Mouse (Mus musculus): ENCODE measurements around the gene Pirt.

Pirt gene

DNA sequence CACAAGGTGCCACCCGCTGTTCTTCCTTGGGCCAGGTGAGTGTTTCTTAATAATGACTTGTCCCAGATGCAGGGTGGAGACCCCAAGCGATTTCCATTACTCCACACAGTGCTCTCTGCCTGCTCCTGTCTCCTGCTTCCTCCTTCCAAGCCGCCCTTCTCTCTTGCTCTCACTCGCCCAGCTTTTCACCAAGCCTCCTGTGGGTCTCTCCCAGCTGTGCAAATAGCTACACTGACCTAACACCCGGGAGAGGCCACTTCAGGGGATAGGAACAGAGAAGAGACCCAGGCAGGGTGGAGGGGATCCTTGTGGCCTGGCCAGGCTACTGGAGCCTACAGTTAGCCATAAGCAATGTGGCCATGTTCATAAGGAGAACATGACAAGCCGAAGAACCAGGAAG lies 35.1 kb downstream of the Pirt start:
- DNase-seq, result no peak

DNA sequence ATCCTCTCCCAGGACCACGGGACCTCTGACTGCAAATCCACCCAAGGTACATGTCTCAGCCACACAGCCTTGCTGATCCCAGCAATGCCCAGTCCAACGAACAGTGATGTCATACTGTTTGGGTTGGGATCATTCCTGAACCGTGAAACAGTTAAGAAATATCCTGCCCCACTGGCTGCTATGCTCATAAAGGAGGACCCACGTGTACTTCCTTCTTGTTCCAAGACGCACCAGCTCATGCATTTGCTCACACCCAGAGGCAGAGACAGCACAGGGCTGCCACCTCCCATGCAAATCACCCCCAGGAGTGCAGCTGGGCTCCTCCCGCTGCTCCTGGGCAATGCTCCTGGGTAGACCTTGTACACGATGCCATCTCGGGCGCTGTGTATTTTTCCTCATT lies 44.5 kb downstream of the Pirt start, which contains the start of gene Tmem238l:
TSS of gene Tmem238l (plus strand) at position 336 of the 400 bp plus-strand sequence.
- DNase-seq, result no peak

DNA sequence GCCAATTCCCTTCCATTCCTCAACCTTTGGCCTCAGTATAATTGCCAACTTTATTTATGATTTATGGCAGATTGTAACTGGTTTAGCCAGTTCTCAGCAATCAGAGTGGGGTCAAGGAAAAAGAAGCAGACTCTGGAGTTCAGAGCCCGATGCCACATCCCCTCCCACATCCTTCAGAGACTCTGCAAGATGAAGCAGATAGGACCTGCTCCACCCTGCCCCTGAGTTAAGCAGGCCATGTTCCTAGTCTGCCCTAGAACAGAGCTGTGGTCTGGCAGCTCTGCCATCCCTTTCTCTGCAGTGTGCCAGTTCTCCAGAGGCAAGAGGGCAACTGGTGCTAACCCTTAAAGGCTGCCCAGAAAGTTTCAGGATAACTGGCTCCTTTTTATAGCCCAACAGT lies 49.0 kb downstream of the Pirt start:
- no peak for DNase-seq

DNA sequence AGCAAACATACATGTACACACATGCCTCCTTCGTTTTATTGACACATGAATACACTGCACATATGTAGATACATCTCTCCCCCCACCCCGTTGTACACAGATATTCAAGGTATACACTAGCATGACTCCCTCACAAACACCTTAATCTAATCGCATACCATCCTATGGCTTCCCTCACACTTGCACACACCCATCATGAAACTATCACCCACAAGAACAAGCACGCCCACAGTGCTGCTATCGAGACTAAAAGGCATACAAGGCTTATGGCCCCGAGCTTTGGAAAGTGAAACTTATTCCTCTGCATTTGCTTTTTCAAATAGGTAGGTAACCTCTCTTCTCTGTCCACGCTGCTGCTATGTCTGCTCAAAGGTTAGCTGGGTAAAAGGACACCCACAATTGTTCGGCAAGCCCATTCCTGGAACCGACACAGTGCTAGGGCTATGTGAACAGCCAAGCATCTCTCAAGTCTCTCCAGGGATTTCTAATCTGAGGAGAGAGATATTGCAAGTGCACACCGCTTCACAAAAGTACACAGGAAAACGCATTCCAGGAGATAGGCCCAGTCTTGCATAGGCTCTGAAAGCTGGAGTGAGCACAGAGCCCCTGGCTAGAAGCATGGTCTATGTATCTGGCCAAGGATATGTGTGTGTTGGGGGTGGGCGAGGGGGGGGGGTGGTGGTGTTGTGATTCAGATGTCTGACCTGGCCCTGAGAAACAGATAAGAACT lies 49.8 kb downstream of the Pirt start:
- DNase-seq, result no peak

DNA sequence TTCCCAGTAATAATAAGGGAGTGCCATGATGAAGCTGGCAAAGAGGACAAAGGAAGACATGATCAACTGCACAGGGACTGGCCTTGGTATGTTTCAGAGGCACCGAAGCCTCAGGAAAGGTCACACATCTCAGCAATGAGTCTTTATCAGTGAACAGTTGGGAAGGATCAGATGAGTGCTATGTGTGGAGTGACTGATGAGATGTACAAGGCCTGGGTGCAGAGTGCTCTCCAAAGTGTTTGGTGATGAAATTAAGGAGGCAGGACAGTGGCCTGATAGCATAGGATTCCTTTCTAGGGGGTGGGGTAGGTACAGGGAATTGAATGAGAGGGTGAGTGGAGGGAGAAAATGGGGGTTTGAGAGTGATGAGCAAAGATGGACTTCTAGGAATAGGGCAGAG lies 51.7 kb downstream of the Pirt start:
- DNase-seq, result no peak

DNA sequence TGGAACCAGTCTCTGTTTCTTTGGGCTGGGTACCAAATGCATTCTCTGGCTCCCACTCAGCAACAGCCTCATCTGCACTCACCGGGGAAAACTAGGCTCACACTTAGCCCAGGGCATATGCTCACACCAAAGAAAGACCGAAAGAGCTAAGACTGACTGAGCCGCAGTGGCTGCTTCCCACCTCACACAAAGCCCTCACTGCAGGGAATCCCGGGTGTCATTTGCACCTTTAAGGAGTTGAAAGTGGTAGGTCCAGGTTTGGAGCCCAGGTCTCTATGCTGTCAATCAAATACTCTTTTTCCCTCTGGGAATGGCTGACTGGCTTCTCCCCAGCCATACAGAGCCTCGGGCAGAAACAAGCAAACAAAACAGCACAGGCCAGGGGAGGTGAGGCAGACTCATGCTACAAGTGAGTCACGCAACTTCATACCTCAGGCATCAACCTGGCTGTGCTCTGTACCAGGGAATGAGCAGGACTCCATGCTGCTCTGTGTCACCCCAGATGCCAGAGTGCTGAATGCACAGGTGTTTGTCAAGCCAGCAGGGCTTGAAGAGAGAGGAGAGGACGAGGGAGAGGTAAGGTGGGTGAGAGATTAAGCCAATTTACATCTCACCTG lies 54.8 kb downstream of the Pirt start:
- DNase-seq, result no peak

DNA sequence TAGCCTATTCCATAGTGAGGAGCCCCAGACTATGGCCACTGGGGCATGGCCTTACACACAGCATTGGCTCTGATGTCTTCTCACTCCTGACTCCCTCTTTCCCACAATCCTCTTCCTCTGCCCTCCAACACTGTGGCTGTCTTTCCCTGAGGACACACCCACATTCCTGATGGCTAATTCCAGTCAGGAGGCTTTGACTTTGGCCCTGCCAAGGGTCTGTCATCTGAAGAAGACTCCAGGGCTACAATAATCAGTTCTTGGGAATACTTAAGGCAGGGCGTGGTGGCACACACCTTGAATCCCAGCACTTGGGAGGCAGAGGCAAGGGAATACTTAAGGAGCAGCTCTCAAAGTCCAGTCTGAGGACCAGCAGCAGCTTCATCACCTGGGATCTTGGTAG lies 56.8 kb downstream of the Pirt start:
- DNase-seq, result no peak

DNA sequence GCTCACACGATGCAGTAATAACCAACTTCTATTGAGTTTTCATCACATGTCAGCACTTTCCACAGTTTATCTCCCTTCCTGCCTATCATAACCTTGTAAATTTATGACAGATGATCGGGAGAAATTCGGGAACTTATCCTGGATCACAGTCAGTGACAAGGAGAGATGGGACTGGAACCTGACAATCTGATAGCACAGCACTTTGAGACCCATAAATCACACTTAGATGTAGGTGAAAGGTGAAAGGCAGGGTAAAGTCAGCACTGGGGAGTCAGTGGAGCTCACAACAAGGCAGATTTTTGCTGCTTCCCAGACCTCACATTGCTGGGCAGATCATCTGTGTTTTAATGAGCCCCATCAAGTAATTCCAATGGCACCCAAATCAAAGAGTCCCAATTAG lies 61.7 kb downstream of the Pirt start:
- no peak for DNase-seq

DNA sequence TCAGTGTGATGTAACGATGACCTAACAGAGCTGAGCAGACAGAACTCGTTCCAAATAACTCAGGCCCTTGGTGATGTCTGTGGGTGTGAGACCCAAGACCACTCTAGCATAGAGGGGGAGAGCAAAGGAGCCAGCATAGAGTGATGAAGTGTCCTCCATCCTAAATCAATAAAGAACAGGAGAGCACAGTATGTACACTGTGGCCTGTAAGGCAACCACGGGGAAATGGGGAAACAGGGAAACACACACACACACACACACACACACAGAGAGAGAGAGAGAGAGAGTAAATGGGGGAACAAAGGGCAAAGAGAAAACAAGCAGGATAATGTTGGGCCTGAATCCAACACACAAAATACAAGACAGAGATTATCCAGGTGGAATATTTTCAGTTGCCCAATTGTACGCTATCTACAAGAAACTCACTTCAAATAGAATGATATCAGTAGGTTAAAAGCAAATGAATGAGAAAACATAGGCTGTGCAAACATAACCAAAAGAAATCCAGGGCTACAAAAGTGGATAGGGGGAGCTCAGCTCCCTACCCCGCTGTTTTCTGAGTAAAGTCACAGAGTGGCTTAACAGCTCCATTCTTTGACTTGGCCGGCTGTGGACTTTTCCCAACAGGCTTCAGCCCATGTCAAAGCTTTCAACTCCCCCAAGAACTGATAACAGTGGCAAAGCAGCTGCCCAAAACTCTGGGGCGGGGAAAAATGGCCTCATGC lies 64.0 kb downstream of the Pirt start:
- no peak for DNase-seq
